Mouse (Mus musculus) embryonic facial prominence, embryonic 10.5 days (tissue): ENCODE results near the gene Chat. TPM values are rescaled to one million over a fixed set of nuclear protein-coding genes. Genes with fewer than 3 reads are reported as not detected.

Source experiments
- DNase-seq: peaks from one replicate; pipeline ENCODE4 v3.0.0-alpha.2; 2017; ENCODE audit warnings: low spot score
- H3K27ac ChIP-seq: fragments of 300-500 bp; sonication (generic); replicated peaks from 2 replicates; pipeline ENCODE4 v1.5.1; 2016; ENCODE audit warnings: mild to moderate bottlenecking
- H3K27me3 ChIP-seq: fragments of 300-500 bp; sonication (generic); replicated peaks from 2 replicates; pipeline ENCODE4 v1.6.1; 2016; ENCODE audit warnings: low read depth, mild to moderate bottlenecking; ENCODE audit not compliant: poor library complexity, severe bottlenecking
- H3K36me3 ChIP-seq: fragments of 300-500 bp; sonication (generic); replicated peaks from 2 replicates; pipeline ENCODE4 v1.6.1; 2016; ENCODE audit warnings: mild to moderate bottlenecking, moderate library complexity
- H3K4me1 ChIP-seq: fragments of 300-500 bp; sonication (generic); 2 replicates; pipeline ENCODE4 v1.6.1; 2016
- H3K4me3 ChIP-seq: fragments of 300-500 bp; sonication (generic); 2 replicates; pipeline ENCODE4 v1.5.1; 2016; ENCODE audit warnings: mild to moderate bottlenecking, moderate library complexity
- H3K9me3 ChIP-seq: fragments of 300-500 bp; sonication (generic); 2 replicates; pipeline ENCODE4 v1.6.1; 2016; ENCODE audit warnings: mild to moderate bottlenecking
- WGBS: fragments of 180-500 bp; shearing (Covaris S2); methylation state at CpG from one replicate; pipeline ENCODE4 v1.1.7; 2016; 5-methylcytosine and 5-hydroxymethylcytosine counted together
- polyA plus RNA-seq: library from polyadenylated mRNA; unstranded; fragments of >200 nt; fragmentation: Nextera tagmentation; extraction: Ambion mirVana; gene quantifications from 2 replicates; pipeline ENCODE4 v1.2.1, GENCODE M21; 2016

Chat gene
- polyA plus RNA-seq, 1 experiment from 2014 or later, result 0.39 TPM

DNA sequence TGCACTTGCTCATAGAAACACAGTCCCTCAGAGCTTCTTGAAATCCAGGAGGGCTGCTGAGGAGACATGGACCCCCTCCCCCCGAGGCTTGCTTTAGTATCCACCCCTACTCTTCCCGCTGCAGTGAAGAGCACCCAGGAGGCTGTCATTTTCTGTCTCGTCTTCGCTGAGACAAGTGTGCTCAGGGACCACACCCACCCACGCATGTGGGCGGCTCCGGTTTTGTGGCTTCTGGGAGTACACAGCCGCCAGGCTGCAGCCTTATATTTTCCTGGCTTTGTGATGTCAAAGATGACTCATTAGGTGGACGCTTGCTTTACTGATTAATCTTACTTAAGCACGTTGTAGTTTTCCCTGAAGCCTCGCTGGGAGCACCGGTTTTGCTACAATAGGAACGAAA is 26.7 kb upstream of the Chat start:
- Histone ChIP-seq H3K27ac (no peak overlapping the region), H3K36me3 (no peaks in the 10 kb centered on the region), H3K27me3 (peaks cover 14% of the 10 kb centered on the region), H3K9me3 (no peaks in the 10 kb centered on the region), H3K4me3 (peak overlapping the region; percentile 13; the same call in 1 of the 2 replicates), H3K4me1 (no peaks in the 10 kb centered on the region)
- no peak for DNase-seq
- WGBS, result 23% methylated on average over 13 of the region's 13 CpGs

DNA sequence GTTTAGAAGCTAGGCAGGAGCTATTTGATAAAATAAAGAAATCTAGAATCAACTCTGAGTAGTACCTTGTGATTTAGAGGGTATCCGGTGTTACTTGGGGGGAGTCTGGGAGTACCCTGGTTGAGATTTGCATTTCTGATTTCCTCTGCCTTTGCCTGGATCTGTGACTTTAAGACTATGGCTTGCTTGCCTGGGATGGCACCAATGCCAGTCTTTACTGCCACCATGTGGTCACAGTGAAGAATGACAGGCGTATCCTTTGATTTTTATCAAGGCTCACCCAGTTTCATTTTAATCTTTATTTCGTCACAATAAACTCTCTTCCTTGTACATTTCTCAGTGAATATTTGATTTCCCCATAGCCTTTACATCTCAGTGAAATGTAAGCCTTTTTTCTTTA is 16.3 kb upstream of the Chat start:
- no peaks in the 10 kb centered on the region for H3K9me3 ChIP-seq
- 0 out of 2 replicates have a peak, but pooled peaks cover 6% of the 10 kb centered on the region for H3K27me3 ChIP-seq
- peak; percentile 33 for DNase-seq
- WGBS, result 12% methylated on average over 3 of the region's 3 CpGs
- no peaks in the 10 kb centered on the region for H3K4me1 ChIP-seq
- no peaks in the 10 kb centered on the region for H3K36me3 ChIP-seq
- H3K4me3 ChIP-seq, result no peak overlapping the region
- H3K27ac ChIP-seq, result no peak overlapping the region

DNA sequence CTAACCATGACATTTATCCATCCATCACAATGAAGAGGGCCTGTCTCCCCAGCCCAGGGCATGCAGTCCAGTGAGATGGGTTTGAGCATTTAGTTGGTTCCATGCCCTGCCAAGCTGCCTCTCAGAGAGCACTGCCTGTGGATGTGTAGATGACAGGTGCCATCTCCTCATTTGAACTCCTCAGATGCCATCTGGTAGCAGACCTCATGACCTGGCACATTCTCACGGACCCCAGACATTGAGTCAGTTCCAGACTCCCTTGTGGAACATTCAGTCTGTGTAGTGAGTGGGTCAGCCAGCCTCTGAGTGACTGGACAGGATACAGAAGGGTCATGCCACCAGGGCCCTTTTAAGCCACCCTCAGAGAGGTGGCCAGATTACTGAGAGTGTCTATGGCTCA is 11.8 kb upstream of the Chat start:
- H3K27me3 ChIP-seq, result no peaks in the 10 kb centered on the region
- no peak for DNase-seq
- 77% methylated on average over 1 of the region's 1 CpGs for WGBS
- H3K27ac ChIP-seq, result no peak overlapping the region
- no peaks in the 10 kb centered on the region for H3K9me3 ChIP-seq
- no peak overlapping the region for H3K4me3 ChIP-seq
- H3K4me1 ChIP-seq, result no peaks in the 10 kb centered on the region
- H3K36me3 ChIP-seq, result no peaks in the 10 kb centered on the region

DNA sequence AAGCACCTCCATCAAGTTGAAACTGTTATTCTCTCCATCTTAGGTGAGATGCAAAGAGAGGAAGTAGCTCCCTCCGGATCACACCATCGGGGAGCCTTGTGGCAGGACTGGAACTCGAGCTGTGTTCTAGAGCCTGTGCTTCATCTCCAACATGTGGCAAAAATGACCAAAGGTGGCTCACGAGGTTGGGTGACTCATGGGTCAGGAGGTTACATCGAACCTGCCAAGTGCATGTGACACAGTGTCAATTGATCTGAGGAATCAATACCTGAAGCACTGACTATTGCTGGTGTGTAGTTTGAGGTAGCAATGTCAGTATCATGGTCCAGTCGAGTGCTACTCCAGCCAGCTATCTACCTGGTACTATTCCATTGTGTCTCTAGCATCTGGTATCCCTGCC is 10.8 kb upstream of the Chat start:
- Histone ChIP-seq H3K27ac (no peak overlapping the region), H3K9me3 (no peaks in the 10 kb centered on the region), H3K36me3 (no peaks in the 10 kb centered on the region), H3K4me1 (no peaks in the 10 kb centered on the region), H3K27me3 (no peaks in the 10 kb centered on the region), H3K4me3 (no peak overlapping the region)
- no peak for DNase-seq
- 83% methylated on average over 6 of the region's 6 CpGs for WGBS

DNA sequence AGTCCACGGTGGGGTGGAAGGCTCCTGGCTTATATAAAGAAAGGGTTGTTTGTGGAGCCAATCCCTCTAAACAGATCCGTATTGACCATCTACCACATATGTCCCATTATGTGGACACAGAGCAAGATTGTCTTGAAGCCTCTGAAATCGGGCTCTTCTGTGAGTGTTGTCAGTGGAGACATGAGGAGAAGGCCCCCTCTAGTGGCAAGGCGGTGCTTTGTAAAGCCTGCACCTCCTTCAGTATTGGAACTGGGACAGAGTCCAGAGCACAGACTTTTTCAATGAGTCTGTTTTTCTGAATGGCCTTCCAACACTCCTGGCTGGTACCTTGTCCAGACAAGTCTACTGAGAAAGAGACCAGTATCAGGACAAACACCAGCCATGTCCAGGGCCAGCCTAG is 7.2 kb upstream of the Chat start:
- peaks cover 10% of the 10 kb centered on the region for H3K27me3 ChIP-seq
- no peak overlapping the region for H3K27ac ChIP-seq
- DNase-seq, result peak; percentile 62
- no peaks in the 10 kb centered on the region for H3K36me3 ChIP-seq
- H3K4me1 ChIP-seq, result no peaks in the 10 kb centered on the region
- H3K9me3 ChIP-seq, result no peaks in the 10 kb centered on the region
- WGBS, result 14% methylated on average over 4 of the region's 4 CpGs
- H3K4me3 ChIP-seq, result no peak overlapping the region

DNA sequence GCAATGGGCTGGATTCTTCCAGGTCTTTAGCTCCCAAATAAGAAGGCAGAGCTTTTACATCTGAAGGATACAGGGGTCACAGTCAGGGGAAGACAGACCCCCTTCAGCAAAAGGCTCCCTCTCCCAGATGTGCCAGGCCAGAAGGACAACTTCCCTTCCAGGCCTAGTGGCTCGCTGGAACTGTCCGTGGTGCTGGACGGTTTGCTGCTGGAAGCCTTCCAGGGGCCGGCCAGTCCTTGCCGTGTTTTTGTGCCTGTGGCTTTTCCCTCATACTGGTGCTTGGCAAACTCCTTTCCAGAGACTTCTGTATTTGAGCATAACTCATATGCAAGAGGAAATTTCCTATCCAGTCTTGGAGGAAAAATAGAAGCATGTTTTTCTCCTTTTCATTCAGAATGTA is 1.8 kb upstream of the Chat start:
- no peak overlapping the region for H3K4me3 ChIP-seq
- 7% methylated on average over 5 of the region's 5 CpGs for WGBS
- H3K27ac ChIP-seq, result no peak overlapping the region
- peaks cover 32% of the 10 kb centered on the region for H3K4me1 ChIP-seq
- no peaks in the 10 kb centered on the region for H3K36me3 ChIP-seq
- peak; percentile 80 for DNase-seq
- peaks cover 64% of the 10 kb centered on the region for H3K27me3 ChIP-seq
- no peaks in the 10 kb centered on the region for H3K9me3 ChIP-seq

DNA sequence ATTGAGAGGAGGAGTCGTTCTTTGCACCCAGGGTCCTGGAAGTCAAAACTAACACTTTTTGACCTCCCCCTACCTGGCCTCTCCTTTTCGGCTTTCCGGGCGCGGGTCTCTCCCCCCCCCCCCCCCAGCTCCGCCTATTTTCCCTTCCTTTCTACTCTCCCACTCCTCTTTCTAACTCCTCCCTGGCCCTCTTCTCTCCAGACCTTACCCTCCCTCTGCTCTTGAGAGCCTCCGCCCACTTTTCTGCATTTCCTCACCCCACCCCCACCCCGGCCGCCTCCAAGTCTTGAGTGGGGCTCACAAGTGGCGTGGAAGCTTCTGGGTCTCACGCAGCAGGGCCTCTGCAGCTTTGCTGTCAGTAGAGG is 301 bp downstream of the Chat start:
- H3K27ac ChIP-seq, result no peak overlapping the region

DNA sequence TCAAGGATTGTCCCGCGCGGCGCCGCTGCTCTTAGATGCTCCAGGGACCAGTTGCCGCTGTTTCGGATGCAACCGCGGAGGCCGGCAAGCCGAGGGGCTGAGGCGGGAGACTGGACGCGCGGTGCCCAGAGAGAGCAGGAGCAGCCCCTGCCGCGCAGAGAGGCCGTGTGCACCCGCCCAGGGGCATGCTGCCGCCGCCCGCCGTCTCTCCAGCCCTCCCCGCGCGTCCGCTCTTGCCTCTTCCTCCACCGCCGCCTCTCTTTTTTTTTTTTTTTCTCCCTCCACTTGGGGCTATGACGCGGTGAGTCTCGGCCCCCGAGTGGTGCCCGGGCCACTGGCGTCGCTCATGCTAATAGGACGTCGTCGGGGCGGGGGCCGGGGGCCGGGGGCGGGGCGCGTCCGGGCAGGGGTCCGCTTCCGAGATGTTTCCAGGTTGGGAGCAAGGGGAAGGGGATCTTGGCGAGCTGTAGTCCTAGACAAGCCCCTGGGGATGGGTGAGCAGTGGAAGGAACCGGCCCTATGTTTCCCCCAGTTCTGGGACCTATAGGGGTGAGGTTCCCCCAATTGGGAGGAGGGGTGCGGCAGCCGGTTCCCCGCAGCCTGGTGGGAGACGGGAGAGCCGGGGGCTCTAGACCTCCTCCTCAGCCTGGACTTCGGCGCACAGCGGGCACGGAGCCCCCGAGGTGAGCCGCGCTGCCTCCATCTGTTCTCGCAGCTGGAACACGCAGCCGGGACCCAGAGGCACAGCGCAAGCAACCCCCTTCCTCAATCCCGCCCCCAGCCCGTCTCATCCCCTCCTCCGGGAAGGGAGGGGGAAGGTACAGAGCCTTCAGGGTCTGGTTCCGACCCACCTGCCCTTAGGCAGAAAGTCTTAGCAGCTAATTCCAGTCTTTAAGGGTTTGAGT is 936 bp downstream of the Chat start, which contains the start of gene Slc18a3:
TSS of gene Slc18a3 (minus strand) at position 250 of the 905 bp plus-strand sequence.
- Histone ChIP-seq H3K4me1 (peaks cover 36% of the 10 kb centered on the region), H3K4me3 (peak within 1 kb of the TSS; percentile 55), H3K9me3 (no peaks in the 10 kb centered on the region), H3K27me3 (peaks cover 91% of the 10 kb centered on the region), H3K27ac (no peak within 1 kb of the TSS), H3K36me3 (no peaks in the 10 kb centered on the region)
- DNase-seq, result peak; percentile 56
- 1% methylated on average over 68 of the region's 70 CpGs for WGBS

More for the DNA sequence above, 301 bp downstream of the Chat start:
- Histone ChIP-seq H3K4me3 (peak overlapping the region; percentile 55), H3K4me1 (peaks cover 34% of the 10 kb centered on the region), H3K9me3 (no peaks in the 10 kb centered on the region), H3K27me3 (peaks cover 85% of the 10 kb centered on the region), H3K36me3 (no peaks in the 10 kb centered on the region)
- WGBS, result 2% methylated on average over 9 of the region's 11 CpGs
- peak; percentile 21 for DNase-seq

DNA sequence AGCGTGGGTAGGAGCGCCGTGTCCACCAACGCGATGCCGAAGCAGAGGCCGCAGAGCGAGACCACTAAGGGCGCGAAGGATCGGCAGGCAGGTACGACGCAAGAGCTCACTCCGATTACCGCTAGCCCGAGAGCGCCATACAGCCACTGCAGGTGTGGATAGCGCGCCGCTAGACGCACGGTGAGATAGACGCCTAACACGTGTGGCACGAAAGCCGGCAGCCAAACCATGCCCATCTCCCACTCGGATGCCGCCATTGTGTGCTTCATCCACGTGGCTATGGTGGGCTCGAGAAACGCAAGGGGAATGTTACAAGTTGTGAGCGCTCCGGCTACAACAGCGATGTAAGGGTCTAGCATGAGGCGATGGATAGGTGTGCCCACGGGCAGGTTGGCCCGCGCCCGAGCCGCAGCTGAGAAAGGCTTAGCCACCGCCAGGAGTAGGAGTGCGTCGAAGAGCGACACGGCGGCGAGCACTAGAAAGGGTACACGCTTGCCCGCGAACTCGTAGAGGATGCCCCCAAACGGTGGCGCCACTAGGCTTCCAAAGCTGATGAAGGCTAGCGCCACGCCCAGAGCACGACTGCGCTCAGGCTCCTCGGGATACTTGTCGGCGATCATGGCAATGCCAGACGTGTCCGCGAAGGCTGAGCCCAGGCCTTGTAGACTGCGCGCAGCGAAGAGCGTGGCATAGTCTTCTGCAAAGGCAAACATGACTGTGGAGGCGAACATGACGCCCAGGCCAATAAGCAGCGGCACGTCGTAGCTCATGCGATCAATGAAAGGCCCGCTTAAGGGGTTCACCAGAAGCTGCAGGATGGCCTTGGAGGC is 2.4 kb downstream of the Chat start:
- 3% methylated on average over 74 of the region's 74 CpGs for WGBS
- Histone ChIP-seq H3K4me1 (peaks cover 36% of the 10 kb centered on the region), H3K9me3 (no peaks in the 10 kb centered on the region), H3K4me3 (peak overlapping the region; percentile 55), H3K36me3 (no peaks in the 10 kb centered on the region), H3K27ac (no peak overlapping the region), H3K27me3 (peaks cover 100% of the 10 kb centered on the region)
- DNase-seq, result peak; percentile 34

DNA sequence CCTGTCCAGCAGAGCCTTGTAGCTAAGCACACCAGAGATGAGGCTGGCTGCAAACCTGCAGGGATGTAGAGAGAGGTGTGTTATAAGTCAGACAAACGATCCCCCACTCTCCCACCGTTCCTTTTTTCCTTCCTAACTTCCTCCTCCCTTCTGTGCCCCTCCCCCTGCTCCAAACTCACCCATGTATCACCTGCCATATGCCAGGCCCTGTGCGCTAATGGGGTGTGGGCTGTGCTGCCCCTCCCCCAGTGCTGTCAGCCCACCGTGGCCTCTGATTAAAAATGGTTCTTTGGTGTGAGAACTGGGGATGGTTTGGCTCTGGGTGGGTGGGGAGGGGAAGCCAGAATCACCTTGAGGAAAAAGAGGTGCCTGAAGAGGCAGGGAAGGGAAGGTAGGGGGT is 13.2 kb downstream of the Chat start:
- H3K4me3 ChIP-seq, result no peak overlapping the region
- no peak overlapping the region for H3K27ac ChIP-seq
- H3K27me3 ChIP-seq, result peaks cover 50% of the 10 kb centered on the region
- DNase-seq, result no peak
- H3K4me1 ChIP-seq, result peaks cover 5% of the 10 kb centered on the region
- 19% methylated on average over 4 of the region's 4 CpGs for WGBS
- no peaks in the 10 kb centered on the region for H3K36me3 ChIP-seq
- H3K9me3 ChIP-seq, result no peaks in the 10 kb centered on the region

DNA sequence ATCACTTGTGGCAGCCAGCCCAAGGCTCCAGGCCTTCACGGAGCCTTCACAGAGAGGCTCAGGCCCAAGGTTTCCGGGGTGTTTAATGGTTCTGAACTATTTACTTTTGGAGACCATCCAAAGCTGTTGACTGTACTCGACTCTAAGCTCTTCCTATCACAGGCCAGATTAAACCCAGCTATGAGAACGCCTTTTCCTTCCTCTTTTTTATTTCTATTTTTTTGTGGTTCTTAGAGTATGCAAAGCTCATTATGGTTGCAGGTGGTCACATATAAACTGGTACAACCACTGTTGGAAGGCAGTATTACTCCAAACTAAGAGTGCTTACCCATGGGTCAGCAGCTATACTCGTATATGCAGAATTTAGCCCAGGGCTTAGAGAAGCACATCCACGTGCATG is 18.8 kb downstream of the Chat start:
- peaks cover 14% of the 10 kb centered on the region for H3K4me1 ChIP-seq
- no peaks in the 10 kb centered on the region for H3K9me3 ChIP-seq
- 86% methylated on average over 6 of the region's 6 CpGs for WGBS
- no peak overlapping the region for H3K4me3 ChIP-seq
- H3K27ac ChIP-seq, result no peak overlapping the region
- DNase-seq, result no peak
- peaks cover 20% of the 10 kb centered on the region for H3K27me3 ChIP-seq
- H3K36me3 ChIP-seq, result no peaks in the 10 kb centered on the region

DNA sequence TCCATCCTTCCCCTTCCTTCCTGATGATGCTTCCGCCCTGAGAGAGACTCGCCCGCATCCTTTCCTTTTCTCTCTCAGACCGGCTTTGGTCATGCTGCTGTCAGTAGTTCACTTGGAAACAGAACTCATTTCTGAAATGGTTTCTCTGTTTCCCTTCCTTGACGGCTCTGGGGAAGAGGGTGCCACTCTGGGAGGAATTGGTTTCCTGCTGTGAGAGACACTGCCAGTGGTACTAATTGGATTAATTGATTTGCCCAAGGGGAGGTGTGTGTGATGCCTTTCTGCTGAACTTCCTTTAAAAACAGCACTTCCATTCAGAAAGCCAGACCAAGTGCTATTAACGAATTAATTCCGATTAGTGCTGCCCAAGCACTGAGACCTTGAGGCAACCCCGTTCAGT is 22.3 kb downstream of the Chat start:
- Histone ChIP-seq H3K27me3 (peaks cover 33% of the 10 kb centered on the region), H3K4me1 (peaks cover 22% of the 10 kb centered on the region), H3K4me3 (no peak overlapping the region), H3K36me3 (no peaks in the 10 kb centered on the region), H3K9me3 (no peaks in the 10 kb centered on the region), H3K27ac (no peak overlapping the region)
- no peak for DNase-seq
- WGBS, result 9% methylated on average over 8 of the region's 8 CpGs
